Mouse (Mus musculus): Measurements from ENCODE around the gene Ppp4r1.

The Ppp4r1 gene

DNA sequence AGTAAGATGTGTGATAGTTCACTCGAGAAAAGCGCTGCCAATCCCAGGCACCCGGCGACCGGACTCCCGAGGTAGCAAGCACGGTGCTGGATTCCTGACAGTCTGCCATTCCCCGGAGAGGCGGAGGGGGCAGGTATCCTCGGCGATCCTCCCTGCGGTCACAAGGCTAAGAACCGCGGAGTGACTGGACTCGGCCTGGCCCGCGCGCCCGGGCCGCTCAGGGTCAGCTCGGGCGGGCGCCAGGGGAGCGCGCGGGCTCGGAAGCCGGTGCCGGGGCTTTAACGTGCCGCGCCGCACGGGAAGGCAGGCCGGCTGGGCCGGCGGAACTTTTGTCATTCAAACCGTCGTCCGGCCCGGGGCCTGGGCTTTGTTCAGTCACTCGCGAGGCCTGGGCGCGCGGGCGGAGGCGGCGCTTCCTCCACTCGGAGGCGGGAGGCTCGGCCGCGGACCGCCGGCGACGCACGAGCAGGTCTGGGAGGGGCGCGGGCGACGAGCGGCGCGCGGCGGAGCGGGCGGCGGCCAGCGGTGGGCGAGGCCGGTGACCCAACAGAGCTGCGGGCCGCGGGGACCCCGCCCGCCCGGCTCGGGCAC lies at the start of gene Ppp4r1:
Ppp4r1 (plus strand) TSS at position 23 of the 591 bp plus-strand sequence.
- DNase-seq (ENCODE audit: low spot score in 2 of 2): peak; percentile 78 to 80

DNA sequence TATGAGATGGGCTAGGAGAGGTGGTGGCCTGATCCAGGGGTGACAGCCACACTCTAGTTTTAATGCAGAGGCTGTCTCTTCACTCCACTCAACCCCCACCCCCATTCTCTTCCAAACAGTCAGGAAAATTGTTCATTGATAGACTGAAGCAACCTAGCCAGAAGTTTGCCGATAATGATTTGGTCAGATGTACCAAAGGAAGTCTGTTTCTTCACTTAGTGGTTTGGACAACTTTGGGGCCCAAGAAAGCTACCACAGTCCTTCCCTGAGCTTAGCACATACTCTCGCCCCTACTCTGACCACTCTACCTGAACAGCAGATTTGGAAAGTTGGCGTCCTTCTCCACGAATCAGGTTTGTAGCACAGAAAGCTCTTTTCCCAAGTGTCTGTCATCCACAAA lies 49.7 kb upstream of the Ppp4r1 start:
- no peak for DNase-seq (ENCODE audit: low spot score in 2 of 2)

DNA sequence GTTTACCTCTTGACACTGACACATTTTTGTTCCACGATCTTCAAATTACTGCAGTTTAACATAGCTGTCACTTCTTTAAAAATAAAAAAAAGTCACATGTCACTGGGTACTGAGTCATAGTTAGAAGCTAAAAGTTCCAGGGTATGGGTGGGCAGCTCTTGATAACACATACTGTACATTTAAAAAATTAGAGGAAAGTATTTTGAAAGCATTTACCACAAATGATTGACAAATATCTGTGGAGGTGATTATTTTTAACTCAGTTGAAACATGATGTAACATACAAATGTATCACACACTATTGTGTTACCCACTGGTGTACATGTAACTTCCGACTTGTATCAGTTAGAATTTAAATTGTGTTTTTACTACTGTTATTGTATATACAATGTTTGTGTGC lies 47.3 kb upstream of the Ppp4r1 start:
- DNase-seq (ENCODE audit: low spot score in 2 of 2): no peak

DNA sequence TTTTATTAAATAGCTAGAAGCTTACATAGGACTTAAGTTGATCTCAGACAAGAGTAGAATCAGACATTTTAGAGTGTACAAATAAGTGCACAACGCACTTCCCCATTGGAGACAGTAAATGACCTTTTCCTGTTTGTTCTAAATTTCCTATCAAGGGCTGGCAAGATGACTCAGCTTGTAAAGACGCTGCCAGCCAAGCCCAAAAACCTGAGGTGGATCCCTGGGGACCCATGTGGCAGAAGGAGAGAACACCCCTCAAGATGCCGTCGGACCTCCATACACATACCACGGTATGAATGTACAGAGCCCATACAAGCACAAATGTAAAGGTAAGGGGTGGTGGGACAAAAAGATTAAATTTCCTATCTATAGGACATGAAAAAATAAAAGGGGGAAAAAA lies 45.2 kb upstream of the Ppp4r1 start:
- no peak for DNase-seq (ENCODE audit: low spot score in 2 of 2)

DNA sequence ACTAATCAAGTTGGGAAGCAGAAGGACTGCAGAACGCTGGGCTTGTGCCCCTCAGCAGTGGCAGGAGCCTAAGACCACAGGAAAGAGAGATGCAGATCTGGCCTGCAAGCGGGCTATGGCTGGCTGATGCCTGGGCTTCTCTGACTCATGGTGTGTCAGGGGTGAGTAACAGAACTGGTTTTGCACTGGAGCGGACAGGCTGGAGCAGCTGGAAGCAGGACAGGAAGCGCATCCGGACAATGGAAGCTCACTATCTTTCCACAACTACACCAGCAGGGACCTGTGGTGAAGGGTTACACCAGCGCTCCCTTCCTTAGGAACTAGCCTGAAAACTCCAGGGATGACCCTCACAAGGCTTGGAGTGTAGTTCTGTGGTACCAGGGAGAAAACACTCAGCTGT lies 44.8 kb upstream of the Ppp4r1 start:
- no peak for DNase-seq (ENCODE audit: low spot score in 2 of 2)

DNA sequence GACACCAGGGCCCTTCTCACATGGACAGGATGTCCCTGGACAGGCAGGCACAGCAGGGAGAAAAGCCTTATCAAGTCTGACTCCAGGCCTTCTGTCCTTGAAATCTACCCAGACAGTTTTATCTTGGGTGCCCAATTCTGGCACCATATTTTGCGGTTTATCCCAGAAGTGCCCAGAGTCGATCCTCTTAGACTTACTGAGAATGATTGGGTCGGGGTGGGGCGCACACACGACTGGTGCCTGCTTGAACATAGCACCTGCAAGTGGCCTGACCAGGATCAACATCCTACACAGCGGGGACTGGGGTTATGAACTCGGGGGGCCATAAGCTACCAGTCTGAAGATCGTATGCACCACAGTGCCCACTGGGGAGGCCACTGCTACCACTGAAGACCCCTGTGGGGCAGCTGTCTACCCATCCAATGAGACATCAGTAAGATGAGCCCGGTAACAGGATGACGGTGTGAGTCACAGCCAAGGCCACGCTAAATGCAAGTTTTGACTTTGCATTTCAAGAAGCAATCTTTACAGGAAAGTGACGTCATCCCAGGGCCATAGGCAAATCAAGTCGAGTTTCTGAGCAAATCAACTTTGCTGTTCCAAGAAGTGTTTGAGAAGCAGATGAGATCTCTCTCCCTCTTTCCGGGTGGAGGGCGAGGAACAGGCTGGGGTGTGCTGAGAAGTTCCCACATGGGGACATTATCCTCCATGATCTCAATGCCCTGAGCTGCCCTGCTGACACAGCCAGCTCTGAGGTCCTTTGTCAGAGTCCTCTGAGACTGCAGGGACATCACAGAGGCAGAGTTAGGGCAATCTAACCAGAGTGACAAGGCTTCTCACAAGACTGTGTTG lies 42.3 kb upstream of the Ppp4r1 start:
- no peak for DNase-seq (ENCODE audit: low spot score in 2 of 2)

DNA sequence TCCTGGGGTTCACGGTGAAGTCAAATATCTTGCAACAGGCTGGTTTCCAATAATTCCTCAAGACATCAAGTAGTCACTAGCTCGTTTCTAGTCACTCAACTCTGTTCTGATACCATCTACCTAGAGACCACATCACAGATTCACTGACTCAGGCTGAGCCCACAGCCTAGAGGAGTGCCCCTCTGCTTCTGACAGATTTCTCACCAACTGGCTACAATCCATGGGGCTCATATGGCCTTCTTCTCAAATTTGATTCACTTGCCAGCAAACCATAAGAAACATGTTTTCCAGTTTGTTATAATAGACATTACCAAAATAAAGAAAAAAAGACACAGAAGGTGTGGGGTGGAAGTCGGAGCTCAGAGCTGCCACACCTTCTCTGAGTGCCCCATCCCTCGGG lies 40.8 kb upstream of the Ppp4r1 start:
- no peak for DNase-seq (ENCODE audit: low spot score in 2 of 2)

DNA sequence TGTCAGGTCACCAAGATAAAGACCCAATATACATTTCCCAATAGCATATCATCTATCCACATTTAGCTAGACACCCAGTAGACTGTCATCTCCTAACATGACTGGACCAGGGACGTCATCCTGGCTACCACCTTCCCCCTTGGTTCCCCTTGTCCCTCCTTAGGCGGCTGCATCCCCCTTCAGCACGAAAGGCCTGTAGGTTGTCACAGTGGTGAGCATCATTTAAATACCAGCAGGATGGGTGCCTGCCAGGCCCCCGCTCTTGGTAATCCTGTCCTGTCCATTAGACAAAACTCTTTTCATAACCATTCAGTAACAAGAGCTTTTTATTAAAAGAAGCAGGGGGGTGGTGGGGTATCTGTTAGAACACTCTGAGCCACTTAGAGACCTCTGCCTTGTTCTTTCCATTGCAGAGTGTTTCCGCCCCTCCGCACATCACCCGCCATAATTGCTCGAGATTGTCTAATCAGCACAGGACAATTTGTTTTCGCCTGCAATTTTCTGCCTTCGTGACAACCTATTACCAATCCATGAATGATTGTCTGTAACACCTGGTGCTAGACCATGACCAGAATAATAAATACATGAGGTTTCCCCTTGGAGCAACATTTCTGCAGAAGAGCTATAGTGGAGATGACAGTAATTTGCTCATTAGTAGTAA lies 40.0 kb upstream of the Ppp4r1 start:
- DNase-seq (ENCODE audit: low spot score in 2 of 2): no peak

DNA sequence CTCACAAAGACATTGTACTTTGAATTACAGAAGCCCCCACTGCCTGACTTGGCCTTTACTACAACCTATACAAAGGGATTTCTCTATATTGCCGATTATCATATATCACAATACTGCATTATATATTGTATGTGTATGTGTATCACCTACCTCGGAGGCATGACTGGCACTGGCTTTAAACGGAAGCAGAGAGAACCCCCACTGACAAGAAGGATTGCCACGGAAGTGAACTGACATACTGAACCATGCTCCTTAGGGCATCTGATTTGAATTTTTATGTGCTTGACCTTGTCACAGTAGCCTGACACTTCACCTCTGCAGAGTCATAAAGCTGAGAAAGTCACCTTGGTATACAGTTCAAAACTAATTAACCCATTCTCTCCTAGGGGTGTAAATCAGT lies 39.4 kb upstream of the Ppp4r1 start:
- DNase-seq (ENCODE audit: low spot score in 2 of 2): no peak

DNA sequence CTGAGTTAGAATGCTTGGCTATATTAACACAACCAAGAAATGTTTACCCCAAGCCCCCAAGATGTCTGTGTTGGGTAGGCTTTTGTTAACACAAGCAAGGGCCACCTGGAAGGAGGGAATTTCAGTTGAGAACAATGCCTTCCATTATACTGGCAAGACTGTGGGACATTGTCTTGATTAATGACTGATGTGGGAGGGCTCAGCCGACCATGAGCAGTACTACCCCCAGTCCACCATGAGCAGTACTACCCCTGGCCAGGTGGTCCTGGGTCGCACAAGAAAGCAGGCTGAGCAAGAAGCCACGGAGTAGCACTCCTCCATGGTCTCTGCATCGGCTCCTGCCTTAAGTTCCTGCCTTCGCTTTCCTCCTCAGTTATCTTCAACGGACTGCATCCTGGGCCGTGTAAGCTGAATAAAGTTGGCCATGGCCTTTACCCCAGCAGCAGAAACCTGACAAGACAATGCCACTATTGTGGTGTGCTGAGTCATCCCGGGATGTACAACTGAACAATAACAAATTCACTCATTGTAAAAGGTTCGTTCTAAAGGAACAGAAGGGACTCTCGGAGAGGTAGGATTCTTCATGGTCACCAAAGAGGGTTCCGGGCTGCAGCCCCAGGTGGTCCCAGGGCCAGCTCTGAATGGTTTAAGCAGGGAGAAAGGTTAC lies 38.6 kb upstream of the Ppp4r1 start:
- DNase-seq (ENCODE audit: low spot score in 2 of 2): no peak

DNA sequence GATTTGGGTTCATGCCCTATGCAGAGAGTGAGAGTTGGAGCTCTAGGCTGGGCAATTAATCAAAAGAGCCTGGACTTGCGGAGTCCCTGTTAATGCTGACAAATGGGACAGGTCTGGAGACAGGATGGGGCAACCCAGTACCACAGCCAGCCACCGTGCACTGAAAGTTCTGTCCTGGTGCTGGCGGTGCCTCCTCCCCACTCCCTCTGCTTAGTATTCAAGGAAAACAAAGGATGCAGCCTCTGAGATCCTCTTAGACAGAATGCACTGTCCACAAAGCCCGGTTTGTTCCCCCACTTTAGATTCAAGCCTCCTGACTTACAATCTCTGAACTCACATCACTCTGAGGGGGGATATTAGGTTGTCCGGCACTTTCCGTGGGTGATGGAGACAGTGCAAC lies 36.1 kb upstream of the Ppp4r1 start:
- no peak for DNase-seq (ENCODE audit: low spot score in 2 of 2)

DNA sequence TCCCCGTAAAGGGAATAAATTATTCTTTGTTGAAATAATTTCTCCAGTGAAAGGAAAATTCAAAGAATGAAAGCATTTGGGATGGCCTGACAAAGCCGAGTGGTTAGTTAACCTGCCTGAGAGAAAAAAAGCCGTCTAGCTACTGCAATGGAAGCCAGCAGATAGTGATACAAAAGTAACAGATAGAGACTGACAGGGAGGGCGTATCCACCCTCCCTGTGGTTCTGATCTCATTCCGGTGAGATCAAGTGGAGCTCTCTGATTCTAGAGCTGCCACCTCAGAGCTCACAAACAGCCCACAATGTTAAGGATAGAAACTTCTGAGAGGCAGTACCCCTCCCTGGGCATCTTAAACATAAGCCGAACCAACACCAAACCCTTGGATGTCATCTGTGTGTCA lies 33.4 kb upstream of the Ppp4r1 start:
- DNase-seq (ENCODE audit: low spot score in 2 of 2): no peak

DNA sequence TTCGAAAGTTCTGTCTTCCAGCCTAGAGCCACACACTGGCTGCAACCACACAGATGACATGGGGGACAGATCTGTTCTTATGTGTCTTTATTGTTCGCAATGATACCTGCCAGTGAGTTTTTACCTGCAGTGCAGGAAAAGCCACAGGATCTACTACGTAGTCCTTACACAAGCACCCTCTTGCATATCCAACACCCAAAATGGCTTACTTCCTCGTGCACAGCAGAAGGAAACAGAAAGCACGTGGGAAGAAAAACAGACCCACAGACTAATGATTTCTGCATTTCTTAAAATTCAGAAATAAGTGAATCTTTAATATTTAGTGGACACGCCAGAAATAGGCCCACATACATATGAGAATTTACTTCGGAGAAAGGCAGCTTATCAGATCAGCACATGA lies 32.6 kb upstream of the Ppp4r1 start:
- no peak for DNase-seq (ENCODE audit: low spot score in 2 of 2)

DNA sequence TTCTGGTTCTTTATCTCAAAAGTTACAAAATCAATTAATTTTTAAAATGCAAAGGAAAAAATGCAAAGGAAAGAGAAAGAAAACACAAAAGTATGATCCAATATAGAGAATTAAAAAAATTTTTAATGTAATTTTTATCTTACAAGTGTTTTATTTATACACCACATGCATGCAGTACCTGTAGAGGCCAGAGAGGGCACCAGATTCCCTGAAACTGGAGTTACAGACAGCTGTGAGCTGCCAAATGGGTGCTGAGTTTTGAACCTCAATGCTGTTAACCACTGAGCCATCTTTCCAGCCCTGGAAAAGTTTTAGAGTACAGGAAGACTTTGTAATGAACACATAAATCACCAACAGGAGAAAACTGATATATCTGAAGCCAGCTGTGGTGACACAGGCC lies 32.1 kb upstream of the Ppp4r1 start:
- DNase-seq (ENCODE audit: low spot score in 2 of 2): peak in 1 of 2 experiments; percentile 60

DNA sequence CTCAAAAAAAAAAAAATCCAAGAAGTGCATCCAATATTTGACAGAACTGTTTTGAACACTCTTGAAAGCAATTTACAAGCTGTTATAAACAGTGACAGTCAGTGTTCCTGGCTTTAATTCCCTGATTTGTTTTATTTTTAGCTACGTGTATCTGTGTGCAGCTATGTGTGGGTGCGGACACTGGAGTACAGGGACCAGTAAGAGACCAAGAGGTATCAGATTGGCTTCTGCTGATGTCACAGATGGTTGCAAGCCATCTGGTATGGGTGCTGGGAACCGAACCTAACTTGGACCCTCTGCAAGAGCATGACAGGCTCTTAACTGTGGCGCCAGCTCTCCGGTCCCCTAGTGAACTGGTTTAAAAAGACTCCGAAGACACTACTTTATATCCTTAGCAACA lies 29.2 kb upstream of the Ppp4r1 start:
- no peak for DNase-seq (ENCODE audit: low spot score in 2 of 2)

DNA sequence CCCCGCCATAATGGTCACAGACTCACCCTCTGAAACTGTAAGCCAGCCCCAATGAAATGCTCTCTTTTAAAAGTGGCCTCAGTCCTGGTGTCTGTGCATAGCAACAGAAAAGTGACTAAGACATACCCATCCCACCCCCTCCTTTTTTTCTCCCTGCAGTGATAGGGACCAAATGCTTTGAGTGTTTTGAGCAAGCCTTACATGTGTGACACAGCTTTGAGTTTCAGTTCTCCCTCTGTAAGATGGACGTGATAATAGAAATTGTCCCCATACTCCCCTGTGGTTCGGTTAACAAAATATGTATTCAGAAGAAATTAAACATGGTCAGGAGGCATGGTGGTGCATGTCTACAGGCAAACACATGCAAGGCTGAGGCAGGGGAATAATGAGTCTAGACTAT lies 26.5 kb upstream of the Ppp4r1 start:
- DNase-seq (ENCODE audit: low spot score in 2 of 2): no peak

DNA sequence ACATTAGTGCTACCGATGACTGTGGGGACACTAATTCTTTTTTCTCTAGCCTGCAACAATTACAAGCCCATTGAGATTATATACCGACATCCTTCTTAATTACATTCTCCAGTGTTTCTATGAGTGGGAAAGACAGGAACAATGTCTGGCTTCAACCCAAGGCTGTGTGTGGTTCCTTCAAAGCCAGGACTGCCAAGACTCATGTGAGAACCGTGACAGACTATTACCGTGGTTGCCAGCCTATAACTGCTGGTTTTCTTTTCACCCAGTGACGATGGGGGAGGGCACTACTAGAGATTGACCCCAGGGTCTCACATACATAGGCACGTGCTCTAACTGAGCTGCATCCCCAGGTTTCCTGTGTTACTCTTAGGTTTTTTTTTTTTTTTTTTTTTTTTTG lies 25.2 kb upstream of the Ppp4r1 start:
- DNase-seq (ENCODE audit: low spot score in 2 of 2): no peak

DNA sequence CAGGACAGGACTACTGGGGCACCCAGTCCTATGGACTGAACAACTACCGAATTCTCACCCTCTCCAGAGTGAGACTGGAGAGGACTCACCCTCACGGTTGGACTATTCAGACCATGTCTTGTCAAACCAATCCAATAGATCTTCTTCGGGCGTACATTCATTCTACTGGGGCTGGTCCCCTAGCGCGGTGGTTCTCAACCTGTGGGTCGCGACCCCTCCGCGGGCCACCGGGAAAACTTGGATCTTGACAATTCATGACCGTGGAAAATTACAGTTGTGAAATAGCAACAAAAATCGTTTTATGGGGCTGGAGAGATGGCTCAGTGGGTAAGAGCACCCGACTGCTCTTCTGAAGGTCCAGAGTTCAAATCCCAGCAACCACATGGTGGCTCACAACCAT lies 19.2 kb upstream of the Ppp4r1 start:
- DNase-seq (ENCODE audit: low spot score in 2 of 2): no peak

DNA sequence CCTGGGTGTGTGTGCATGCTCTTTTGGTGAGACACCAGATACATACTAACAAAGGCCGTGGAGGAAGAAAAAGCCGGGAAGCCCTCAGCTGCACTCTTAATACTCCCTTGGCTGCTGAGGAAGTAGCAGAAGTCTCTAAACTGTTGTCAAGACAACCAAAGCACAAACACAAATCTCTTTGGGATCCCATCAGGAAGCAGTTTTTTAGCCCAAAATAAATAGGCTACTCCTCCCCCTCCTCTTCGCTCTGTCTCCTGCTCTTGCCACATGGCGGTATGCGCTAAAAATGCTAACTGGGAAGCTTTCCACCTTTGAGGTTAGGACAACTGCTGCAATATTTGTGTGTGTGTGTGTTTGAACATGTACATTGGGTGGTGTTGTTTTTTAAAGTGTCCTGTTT lies 13.9 kb upstream of the Ppp4r1 start:
- no peak for DNase-seq (ENCODE audit: low spot score in 2 of 2)

DNA sequence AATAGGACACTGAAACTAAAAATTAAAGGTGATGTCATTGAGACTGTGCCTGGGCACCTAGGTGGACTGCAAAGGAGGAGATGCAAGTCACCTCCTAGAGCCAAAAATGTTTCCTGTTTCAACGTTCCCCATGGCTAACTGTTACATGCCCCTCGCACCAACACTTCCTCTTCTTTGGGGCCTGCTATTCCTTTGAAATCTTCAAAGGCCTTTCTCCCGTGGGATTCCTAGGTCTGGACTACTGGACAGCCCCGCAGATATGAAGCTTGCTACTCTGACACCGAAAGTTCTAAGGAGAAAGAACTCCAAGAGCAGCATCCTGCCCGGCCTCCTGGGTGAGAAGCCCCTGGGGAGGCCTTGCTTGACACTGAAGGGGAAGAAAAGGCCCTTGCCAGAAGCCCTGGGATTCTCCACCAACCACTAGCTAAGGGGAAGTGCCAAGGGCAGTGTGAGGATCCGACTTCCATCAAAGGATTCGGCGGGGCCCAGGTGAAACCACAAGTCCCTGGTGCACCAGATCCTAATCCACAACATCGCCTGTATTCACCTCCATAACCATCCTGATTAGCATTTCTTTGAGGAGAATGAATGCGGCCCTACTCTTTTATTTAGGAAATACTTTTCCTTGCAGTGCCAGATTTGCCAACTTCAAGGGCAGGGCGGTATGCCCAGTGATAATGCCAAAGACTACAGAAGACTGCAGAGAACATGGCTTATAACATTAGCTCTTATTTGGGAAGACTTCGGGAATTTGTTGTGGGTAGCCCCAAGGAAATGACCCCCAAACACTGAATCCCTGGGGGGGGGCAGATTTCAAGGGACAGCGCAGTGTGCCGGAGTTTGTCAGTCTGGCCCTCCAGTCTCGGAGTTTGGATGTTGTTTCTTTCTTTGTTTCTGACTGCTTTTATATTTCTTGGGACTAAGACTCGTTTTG lies 11.1 kb upstream of the Ppp4r1 start:
- no peak for DNase-seq (ENCODE audit: low spot score in 2 of 2)
